Mouse (Mus musculus): ENCODE data around the gene Phf2.

GRCm38 (mm10) chr13:48810274-48810823 lies 60.6 kb downstream of the Phf2 start:
- no peak for TF ChIP-seq GATA1 (IDR thresholded peaks at IDR 0.05; ENCODE audit: borderline replicate concordance, low read length)
- no peak for TF ChIP-seq FLI1 (IDR thresholded peaks at IDR 0.05; ENCODE audit: low read length)

Measured in megakaryocyte, embryonic 14.5 days (primary cell).